Mouse (Mus musculus) large intestine, adult 2 months (tissue): Measurements from ENCODE around the gene Tectb. TPM values are rescaled to one million over a fixed set of nuclear protein-coding genes. Genes with fewer than 3 reads are reported as not detected.

Experiments
- DNase-seq: peaks from one replicate; pipeline ENCODE4 v3.0.0-alpha.2; 2012; ENCODE audit warnings: low read depth, low spot score
- WGBS: fragments of 180-500 bp; shearing (Covaris S2); methylation state at CpG from one replicate; pipeline ENCODE4 v1.1.7; 2018; 5-methylcytosine and 5-hydroxymethylcytosine counted together
- polyA plus RNA-seq: library from polyadenylated mRNA; depleted of rRNA; stranded (reverse); fragments of >200 nt; gene quantifications from 2 replicates; pipeline ENCODE4 v1.2.3, GENCODE M21; 2012; rRNA removed

The Tectb gene
- polyA plus RNA-seq, 1 experiment, result not detected

DNA sequence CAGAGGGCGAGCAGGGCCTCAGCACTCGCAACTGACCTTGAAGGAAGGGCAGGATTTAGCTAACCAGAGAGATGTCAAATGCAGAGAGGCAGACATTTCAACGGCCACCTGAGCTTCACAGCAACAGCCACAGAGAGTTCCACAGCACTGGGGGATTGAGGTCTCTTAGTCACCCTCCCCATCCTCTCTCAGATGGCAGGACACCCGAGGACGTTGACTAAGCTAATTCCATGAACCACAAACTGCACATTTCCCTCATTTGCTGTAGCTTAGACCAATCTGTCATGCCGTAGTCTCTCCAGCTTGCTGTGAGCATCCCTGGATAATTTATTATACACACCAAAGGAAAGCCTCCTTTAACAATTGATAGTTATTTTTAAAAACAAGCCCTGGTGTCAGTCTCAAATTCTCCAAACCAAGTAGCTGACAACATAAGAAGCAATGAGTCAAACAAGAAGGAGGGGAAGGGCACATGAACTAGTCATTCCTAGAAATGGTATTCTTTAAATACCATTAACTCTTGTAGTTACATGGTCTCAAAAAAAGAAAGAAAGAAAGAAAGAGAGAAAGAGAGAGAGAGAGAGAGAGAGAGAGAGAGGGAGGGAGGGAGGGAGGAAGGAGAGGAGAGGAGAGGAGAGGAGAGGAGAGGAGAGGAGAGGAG is 59.4 kb downstream of the Tectb start:
- WGBS, result 68% methylated on average over 6 of the region's 6 CpGs
- no peak for DNase-seq

- no peak for DNase-seq
- 86% methylated on average over 6 of the region's 6 CpGs for WGBS
Measured at GRCm38 (mm10) chr19:55241186-55241645, 60.7 kb downstream of the Tectb start, which contains the start of gene Gucy2g. Gene Gucy2g (minus strand): TSS chr19:55241236.

GRCm38 (mm10) chr19:55244791-55245231 is 64.3 kb downstream of the Tectb start:
- DNase-seq, result no peak
- WGBS, result 31% methylated on average over 7 of the region's 7 CpGs

Other genes starting within 250 kb of the Tectb start
- gene Gpam, start 53.5 kb upstream of the Tectb start, polyA plus RNA-seq, result 7.5 and 11.3 TPM in 2 replicates
- gene Gucy2g, start 60.5 kb downstream of the Tectb start, polyA plus RNA-seq, result 0.03 and 0.04 TPM in 2 replicates
- 170 and 615 TPM in 2 replicates for gene Acsl5, start 71.2 kb downstream of the Tectb start, polyA plus RNA-seq
- 14.7 and 15.4 TPM in 2 replicates for gene Zdhhc6, start 135.3 kb downstream of the Tectb start, polyA plus RNA-seq
- 7.8 and 10.9 TPM in 2 replicates for gene Vti1a, start 135.6 kb downstream of the Tectb start, polyA plus RNA-seq